Mouse (Mus musculus) intestine, postnatal 0 days (tissue): ENCODE data around the gene Zpbp. TPM values are rescaled to one million over a fixed set of nuclear protein-coding genes. Genes with fewer than 3 reads are reported as not detected.

Experiments
- ATAC-seq: fragments of 200-750 bp; cut with Nextera tagmentation; 2 replicates; pipeline ENCODE4 v1.8.0; 2017; ENCODE audit warnings: mild to moderate bottlenecking, moderate TSS enrichment, moderate library complexity
- H3K27ac ChIP-seq: fragments of 300-500 bp; sonication (generic); 2 replicates; pipeline ENCODE4 v1.5.1; 2014; ENCODE audit warnings: mild to moderate bottlenecking, low read depth, low read length, moderate library complexity
- H3K27me3 ChIP-seq: fragments of 300-500 bp; sonication (generic); replicated peaks from 2 replicates; pipeline ENCODE4 v1.6.1; 2014; ENCODE audit warnings: low read length, mixed read lengths; ENCODE audit not compliant: control insufficient read depth, insufficient read depth
- H3K36me3 ChIP-seq: fragments of 300-500 bp; sonication (generic); 2 replicates; pipeline ENCODE4 v1.6.1; 2014; ENCODE audit warnings: mild to moderate bottlenecking, moderate library complexity; ENCODE audit not compliant: control insufficient read depth, insufficient read depth
- H3K4me1 ChIP-seq: fragments of 300-500 bp; sonication (generic); replicated peaks from 2 replicates; pipeline ENCODE4 v1.6.1; 2014; ENCODE audit warnings: antibody characterized with exemption, low read length, mixed read lengths; ENCODE audit not compliant: control insufficient read depth, insufficient read depth
- H3K4me2 ChIP-seq: fragments of 300-500 bp; sonication (generic); replicated peaks from 2 replicates; pipeline ENCODE4 v1.6.1; 2014; ENCODE audit warnings: low read depth, mild to moderate bottlenecking, moderate library complexity
- H3K4me3 ChIP-seq: fragments of 300-500 bp; sonication (generic); 2 replicates; pipeline ENCODE4 v1.5.1; 2014; ENCODE audit warnings: low read depth, low read length
- H3K9ac ChIP-seq: fragments of 300-500 bp; sonication (generic); 2 replicates; pipeline ENCODE4 v1.6.1; 2014; ENCODE audit warnings: mild to moderate bottlenecking, low read depth, low read length
- H3K9me3 ChIP-seq: fragments of 300-500 bp; sonication (generic); 2 replicates; pipeline ENCODE4 v1.6.1; 2016; ENCODE audit warnings: mixed run types; ENCODE audit not compliant: control insufficient read depth
- CTCF ChIP-seq: sonication (generic); IDR thresholded peaks from 2 replicates; pipeline ENCODE4 v1.5.1; 2016; ENCODE audit warnings: low read depth, mild to moderate bottlenecking, control low read depth, antibody characterized with exemption, moderate library complexity
- WGBS: fragments of 180-500 bp; shearing (Covaris S2); extraction: QIAGEN DNeasy Blood & Tissue Kit; methylation state at CpG from one replicate; pipeline ENCODE4 v1.1.7; 2014; 5-methylcytosine and 5-hydroxymethylcytosine counted together
- polyA plus RNA-seq: library from polyadenylated mRNA; unstranded; fragments of >200 nt; fragmentation: Nextera tagmentation; extraction: Ambion mirVana; gene quantifications from 2 replicates; pipeline ENCODE4 v1.2.1, GENCODE M21; 2015

Zpbp gene
- polyA plus RNA-seq, 1 experiment from 2014 or later, result 0.12 TPM

DNA sequence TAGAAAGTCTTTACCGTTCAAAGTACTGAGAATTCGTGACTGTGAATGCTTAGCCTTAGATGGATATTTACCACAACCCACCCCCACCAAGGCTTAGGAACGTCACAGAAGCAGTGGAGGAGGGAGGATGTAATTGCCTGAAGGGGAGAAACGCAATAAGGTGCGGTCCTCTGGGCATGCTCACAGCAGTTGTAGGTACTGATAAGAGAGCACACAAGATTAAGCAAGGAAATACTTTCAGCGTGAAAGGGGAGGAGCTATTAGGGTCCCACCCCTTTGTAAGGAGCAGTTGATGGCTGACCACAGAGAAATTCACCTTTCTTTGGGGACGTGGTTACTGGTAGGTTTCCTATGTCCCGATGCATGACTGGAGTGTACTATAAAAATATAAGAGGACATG, 22.2 kb upstream of the Zpbp start:
- no peaks in the 10 kb centered on the region for H3K27me3 ChIP-seq
- no peaks in the 10 kb centered on the region for H3K9me3 ChIP-seq
- WGBS, result 40% methylated on average over 8 of the region's 8 CpGs
- no peak for TF ChIP-seq CTCF
- no peak overlapping the region for H3K27ac ChIP-seq
- H3K4me2 ChIP-seq, result no peak overlapping the region
- no peaks in the 10 kb centered on the region for H3K4me1 ChIP-seq
- no peak for ATAC-seq
- H3K36me3 ChIP-seq, result no peaks in the 10 kb centered on the region
- H3K9ac ChIP-seq, result no peak overlapping the region
- no peak overlapping the region for H3K4me3 ChIP-seq

DNA sequence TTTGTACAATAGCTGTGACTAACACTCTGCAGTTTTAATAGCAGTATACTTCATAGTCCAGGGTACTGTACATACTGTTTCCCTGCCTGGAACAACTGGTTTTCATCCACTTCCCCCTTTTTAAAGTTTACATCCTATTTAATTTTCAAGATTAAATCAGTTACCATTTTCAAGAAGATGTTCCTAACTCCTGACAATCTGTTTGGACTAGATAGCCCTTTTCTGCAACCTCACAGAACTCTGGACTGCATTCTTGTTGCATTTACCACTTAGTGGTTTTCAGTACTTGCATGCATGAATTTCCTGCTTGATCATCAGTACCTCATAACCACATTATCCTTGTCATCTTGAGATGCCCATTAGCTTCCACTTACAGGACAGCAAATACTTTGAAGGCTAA, 6.7 kb upstream of the Zpbp start:
- no peak for TF ChIP-seq CTCF
- no peak overlapping the region for H3K9ac ChIP-seq

DNA sequence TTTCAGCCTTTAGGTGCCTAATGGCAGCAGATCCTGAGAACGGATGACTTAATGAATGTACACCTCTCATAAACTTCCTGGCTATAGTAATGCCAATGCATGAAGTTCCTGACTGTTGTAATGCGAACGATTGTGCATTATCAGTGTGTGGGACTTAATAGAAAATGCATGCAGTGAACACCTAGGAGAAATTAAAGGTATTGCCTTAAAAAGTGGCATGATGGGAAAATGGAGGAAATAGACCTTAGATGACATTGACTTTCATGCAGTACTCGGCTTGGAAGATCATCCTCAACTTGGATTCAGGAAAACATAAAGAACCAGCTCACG, 318 bp upstream of the Zpbp start:
- ATAC-seq, result no peak
- no peak for TF ChIP-seq CTCF
- H3K27ac ChIP-seq, result no peak overlapping the region
- peak overlapping the region; percentile 64 for H3K4me3 ChIP-seq
- peak overlapping the region; percentile 75 for H3K4me2 ChIP-seq
- H3K9me3 ChIP-seq, result no peaks in the 10 kb centered on the region
- no peaks in the 10 kb centered on the region for H3K4me1 ChIP-seq
- 83% methylated on average over 5 of the region's 5 CpGs for WGBS
- no peaks in the 10 kb centered on the region for H3K36me3 ChIP-seq
- H3K9ac ChIP-seq, result no peak overlapping the region
- no peaks in the 10 kb centered on the region for H3K27me3 ChIP-seq

More for the DNA sequence above, 6.7 kb upstream of the Zpbp start:
- no peak overlapping the region for H3K4me2 ChIP-seq
- no peaks in the 10 kb centered on the region for H3K4me1 ChIP-seq
- ATAC-seq, result no peak
- no peaks in the 10 kb centered on the region for H3K9me3 ChIP-seq
- H3K27me3 ChIP-seq, result no peaks in the 10 kb centered on the region
- H3K27ac ChIP-seq, result no peak overlapping the region
- no peaks in the 10 kb centered on the region for H3K36me3 ChIP-seq
- H3K4me3 ChIP-seq, result no peak overlapping the region

DNA sequence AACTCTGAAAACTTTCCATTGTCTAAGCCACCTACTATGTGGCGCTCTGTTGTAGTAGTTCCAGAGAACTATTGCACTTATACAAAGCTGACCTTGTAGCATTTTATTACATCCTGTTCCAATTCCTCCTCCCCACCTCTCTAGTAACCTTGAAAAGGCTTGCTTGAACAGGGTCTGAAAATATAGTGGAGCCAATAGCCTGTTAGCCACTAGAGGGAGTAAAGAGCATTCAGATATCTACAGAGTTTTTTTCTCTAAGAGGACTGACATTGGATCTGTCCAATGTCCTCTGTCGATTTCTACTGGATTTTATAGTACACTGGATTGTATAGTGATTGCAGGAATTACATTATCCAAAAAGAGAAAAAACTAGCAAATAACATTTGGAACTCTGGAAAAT, 7.2 kb downstream of the Zpbp start:
- 19% methylated on average over 2 of the region's 2 CpGs for WGBS
- no peak for ATAC-seq
- no peak overlapping the region for H3K27ac ChIP-seq
- H3K4me2 ChIP-seq, result no peak overlapping the region
- no peaks in the 10 kb centered on the region for H3K4me1 ChIP-seq
- no peaks in the 10 kb centered on the region for H3K9me3 ChIP-seq
- H3K4me3 ChIP-seq, result no peak overlapping the region
- TF ChIP-seq CTCF, result peak; percentile 65
- no peaks in the 10 kb centered on the region for H3K36me3 ChIP-seq
- H3K9ac ChIP-seq, result no peak overlapping the region
- H3K27me3 ChIP-seq, result no peaks in the 10 kb centered on the region

DNA sequence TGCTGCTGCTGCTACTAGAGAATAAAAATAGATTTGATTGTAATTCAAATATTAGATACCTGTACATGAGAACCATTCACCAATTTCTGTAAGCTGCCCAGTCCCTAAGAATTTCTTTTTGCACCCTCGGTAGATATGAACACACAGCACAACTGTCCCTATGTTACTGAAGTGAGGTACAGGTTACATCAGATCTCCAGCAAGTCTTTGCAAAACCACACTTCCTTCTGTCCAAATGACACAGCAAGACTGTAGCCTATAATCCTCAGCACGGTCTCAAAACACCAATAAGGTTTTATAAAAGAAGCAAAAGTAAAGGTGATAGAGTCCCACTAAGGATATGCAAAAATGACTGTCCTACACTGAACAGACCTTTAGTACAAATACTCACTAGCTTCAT, 44.9 kb downstream of the Zpbp start:
- WGBS, result 76% methylated on average over 2 of the region's 2 CpGs
- Histone ChIP-seq H3K27me3 (no peaks in the 10 kb centered on the region), H3K9me3 (no peaks in the 10 kb centered on the region), H3K27ac (no peak overlapping the region), H3K4me1 (no peaks in the 10 kb centered on the region), H3K9ac (no peak overlapping the region), H3K4me3 (no peak overlapping the region), H3K4me2 (no peak overlapping the region), H3K36me3 (no peaks in the 10 kb centered on the region)
- TF ChIP-seq CTCF, result no peak
- ATAC-seq, result no peak

- Histone ChIP-seq H3K4me2 (no peak overlapping the region), H3K4me3 (no peak overlapping the region), H3K9me3 (no peaks in the 10 kb centered on the region), H3K4me1 (no peaks in the 10 kb centered on the region), H3K27me3 (no peaks in the 10 kb centered on the region), H3K36me3 (no peaks in the 10 kb centered on the region), H3K27ac (no peak overlapping the region), H3K9ac (no peak overlapping the region)
- 83% methylated on average over 5 of the region's 5 CpGs for WGBS
- ATAC-seq, result no peak
- no peak for TF ChIP-seq CTCF
These were observed 48.0 kb downstream of the Zpbp start for GRCm38 (mm10) chr11:11414188-11414587.

- no peak overlapping the region for H3K4me2 ChIP-seq
- no peaks in the 10 kb centered on the region for H3K36me3 ChIP-seq
- no peak overlapping the region for H3K4me3 ChIP-seq
- no peak overlapping the region for H3K27ac ChIP-seq
- H3K27me3 ChIP-seq, result no peaks in the 10 kb centered on the region
- no peak for ATAC-seq
- TF ChIP-seq CTCF, result 0 out of 2 replicates have a peak, but pooled peaks have one; percentile 3
- no peaks in the 10 kb centered on the region for H3K9me3 ChIP-seq
- no peaks in the 10 kb centered on the region for H3K4me1 ChIP-seq
- 86% methylated on average over 5 of the region's 5 CpGs for WGBS
- H3K9ac ChIP-seq, result no peak overlapping the region
These were observed 67.5 kb downstream of the Zpbp start for GRCm38 (mm10) chr11:11394686-11395085.
